Mouse (Mus musculus): ENCODE results near the gene Dennd6a.

The Dennd6a gene

DNA sequence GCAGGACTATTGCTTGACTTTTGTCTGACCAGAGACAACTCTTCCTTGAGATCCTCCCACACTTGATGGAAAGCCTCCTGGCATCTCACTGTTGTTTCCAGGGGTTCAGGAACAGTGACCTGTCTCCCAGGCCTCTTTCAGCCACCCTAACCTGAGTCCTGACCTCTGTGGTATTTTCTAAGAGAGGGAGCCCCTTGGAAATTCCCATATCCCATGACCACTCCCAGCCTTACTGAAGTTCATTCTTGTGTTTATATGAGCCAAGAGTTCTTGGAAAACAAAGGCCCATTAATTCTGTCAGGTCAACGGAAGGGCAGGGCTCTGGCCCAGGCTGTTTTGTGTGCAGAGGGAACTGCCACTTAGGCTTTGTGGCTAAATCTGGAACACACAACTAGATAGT lies 16.1 kb upstream of the Dennd6a start:
- POLR2A ChIA-PET, result interaction anchor here in 3 of 4 experiments (1.1 to 2.0 kb wide), 6 partner anchors 10 to 26 kb away, joined by 3 to 15 read pairs (median 6); partner anchors contain the start of gene Slmap (in 3 of the 3)
- CTCF ChIA-PET, result interaction anchor here in 1 of 4 experiments (0.5 kb wide), 1 partner anchor 911 kb away, joined by 3 read pairs; no protein-coding TSS in a partner anchor

DNA sequence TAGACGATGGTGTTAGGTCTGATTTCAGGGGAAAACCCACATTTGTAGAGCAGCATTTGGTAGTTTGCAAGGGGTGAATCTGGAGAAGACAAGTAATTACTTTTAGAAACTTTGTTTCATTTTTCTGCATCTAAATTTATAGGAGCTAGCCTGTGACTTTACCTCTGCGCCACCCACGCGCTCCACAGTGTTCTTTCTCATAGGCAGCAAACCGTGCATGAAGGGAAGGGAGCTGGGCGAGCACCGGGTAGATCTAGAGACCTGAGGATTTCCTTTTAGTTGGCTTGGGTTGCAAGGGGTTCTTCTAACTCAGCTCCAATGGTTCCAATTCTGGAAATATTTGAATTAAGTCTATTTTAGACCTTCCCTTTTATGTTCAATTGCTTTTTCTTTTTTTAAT lies 15.1 kb upstream of the Dennd6a start:
- CTCF ChIA-PET, result interaction anchor here in 1 of 4 experiments (0.7 kb wide), 1 partner anchor 56 kb away, joined by 3 read pairs; no protein-coding TSS in a partner anchor
- POLR2A ChIA-PET, result interaction anchor here in 3 of 4 experiments (0.5 to 7.8 kb wide), 14 partner anchors 9 to 78 kb away, joined by 3 to 52 read pairs (median 6); partner anchors contain the start of genes Slmap (in 3 of the 3) and Dennd6a (in 2 of the 3)

DNA sequence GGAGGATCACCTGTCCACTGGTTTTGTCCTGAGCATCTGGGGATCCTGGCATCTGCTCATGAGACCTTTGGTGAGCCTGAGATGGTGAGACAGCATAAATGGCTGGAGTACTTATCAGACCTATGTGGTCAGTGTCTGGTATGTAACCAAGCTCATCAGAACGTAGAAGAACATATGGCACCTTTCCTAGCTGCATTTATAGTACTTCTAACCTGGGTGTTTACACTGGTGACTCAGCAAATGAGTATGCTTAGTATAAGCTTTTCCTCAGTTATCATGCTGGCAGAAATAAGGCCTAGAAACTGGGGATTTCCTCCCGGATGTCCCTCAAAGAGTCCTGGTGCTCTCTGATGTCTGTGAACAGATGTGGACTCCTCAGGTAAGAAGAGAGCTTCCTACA lies 11.4 kb upstream of the Dennd6a start:
- ChIA-PET POLR2A (interaction anchor here in 3 of 4 experiments (0.7 to 7.8 kb wide), 10 partner anchors 8 to 74 kb away, joined by 3 to 52 read pairs (median 3); partner anchors contain the start of genes Slmap (in 2 of the 3) and Dennd6a (in 1 of the 3)), CTCF (interaction anchor here in 1 of 4 experiments (0.7 kb wide), 1 partner anchor 10 kb away, joined by 6 read pairs; no protein-coding TSS in a partner anchor)

DNA sequence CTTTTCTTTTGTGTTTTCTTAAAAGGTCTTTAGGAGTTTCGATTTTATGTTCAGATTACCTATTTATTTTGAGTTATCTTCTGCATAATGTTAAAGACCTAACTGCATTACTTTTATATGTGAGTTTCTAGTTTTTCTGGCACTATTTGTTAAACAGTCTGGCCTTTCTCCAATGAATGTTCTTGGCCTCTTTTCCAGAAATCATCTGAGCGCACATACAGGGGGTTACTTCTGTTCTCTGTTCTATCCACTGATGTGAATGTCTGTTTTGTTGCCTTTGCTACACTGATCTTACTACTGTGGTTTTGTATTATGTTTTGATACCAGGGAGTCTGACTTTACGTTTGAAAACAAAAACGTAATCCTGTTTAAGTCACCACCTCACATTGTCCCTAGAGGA lies 3.8 kb upstream of the Dennd6a start:
- ChIA-PET POLR2A (interaction anchor here in 2 of 4 experiments (1.0 to 4.7 kb wide), 5 partner anchors 8 to 36 kb away, joined by 3 to 22 read pairs (median 5); partner anchors contain the start of gene Slmap (in 2 of the 2)), CTCF (no interaction called here)

DNA sequence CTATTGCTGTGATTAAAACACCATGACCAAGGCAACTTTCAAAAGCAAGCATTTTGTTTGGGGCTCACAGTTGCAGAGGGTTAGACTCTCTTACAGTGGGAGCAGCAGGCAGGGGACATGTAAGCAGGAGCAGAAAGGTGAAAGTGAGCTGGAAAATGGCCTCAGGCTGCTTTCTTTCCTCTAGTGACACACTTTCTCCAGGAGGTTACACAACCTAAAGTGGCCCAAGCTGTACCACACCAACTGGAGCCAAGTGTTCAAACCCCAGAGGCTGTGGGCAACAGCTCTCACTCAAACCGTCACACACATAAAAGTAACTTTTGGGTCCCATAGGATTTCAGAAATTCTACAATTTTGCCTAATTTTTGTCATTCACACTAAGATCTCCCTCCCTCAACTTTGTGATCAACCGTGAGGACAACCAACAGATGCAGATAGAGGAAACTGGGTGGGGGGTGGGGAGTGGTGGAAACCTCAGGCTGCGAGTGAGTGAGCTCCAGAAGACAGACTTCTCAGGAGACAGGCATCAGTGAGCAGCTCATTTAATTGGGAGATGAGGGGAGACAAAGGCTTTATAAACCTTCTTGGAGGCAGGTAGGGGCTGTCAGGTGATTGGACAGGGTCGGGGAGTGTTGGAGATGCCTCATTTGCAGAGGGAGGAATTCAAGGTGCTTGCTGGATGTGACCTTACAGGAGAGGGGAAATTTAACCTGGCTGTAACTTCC lies 1.5 kb upstream of the Dennd6a start:
- POLR2A ChIA-PET, result interaction anchor here in 3 of 4 experiments (0.6 to 4.7 kb wide), 17 partner anchors 9 to 99 kb away, joined by 3 to 22 read pairs (median 4); partner anchors contain the start of gene Slmap (in 3 of the 3)
- CTCF ChIA-PET, result interaction anchor here in 2 of 4 experiments (0.6 kb wide), 2 partner anchors 10 to 48 kb away, joined by 3 to 6 read pairs; no protein-coding TSS in a partner anchor

DNA sequence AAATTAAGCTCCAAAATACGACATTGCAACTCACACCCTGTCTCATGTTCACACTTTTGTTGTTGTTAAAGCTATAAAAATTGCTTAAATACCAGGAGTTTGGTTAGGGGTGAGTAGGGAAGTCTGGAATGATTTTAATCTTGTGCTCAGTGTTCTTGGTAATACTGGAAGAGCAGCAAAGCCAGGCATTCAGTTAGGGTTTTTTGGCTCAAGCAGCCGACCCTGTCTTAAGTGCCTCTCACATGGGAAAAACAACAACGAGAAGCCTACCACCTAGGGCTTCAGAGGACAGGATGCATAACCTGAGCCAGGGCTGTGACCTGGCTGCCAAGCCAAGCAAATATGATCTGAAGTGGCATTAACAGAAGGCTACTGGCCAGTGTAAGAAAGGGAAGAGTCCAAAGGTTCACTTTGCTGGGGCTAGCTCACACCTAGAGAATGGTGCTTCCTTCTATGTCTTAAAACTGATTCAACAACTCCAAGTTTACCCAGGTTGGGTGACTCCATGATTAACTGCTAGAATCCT lies 2.7 kb downstream of the Dennd6a start:
- ChIA-PET CTCF (interaction anchor here in 1 of 4 experiments (0.6 kb wide), 1 partner anchor 121 kb away, joined by 4 read pairs; no protein-coding TSS in a partner anchor), POLR2A (interaction anchor here in 2 of 4 experiments (0.6 to 8.0 kb wide), 10 partner anchors 8 to 109 kb away, joined by 3 to 52 read pairs (median 4); partner anchors contain the start of genes Slmap (in 2 of the 2) and Pde12 (in 1 of the 2))

DNA sequence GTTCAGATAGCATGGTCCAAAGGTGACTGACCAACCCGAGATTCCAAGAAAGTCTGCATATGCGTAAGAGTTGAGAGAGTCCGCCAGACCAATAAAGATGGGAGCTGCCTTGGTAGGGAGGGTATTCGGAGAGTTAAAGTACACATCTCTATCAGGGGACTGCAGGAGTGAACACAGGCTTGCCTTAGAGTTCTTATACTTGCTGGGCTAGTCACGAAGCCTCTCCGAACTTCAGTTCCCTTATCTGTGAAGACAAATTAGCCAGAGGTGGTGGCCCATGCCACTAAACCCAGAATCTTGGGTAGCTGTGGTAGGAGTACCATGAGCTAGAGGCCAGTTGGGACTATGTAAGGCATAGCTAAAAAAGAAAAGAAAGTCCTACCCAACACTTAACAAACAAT lies 5.1 kb downstream of the Dennd6a start:
- ChIA-PET CTCF (no interaction called here), POLR2A (interaction anchor here (0.5 to 8.0 kb wide), 21 partner anchors 11 to 769 kb away, joined by 3 to 52 read pairs (median 3); partner anchors contain the start of genes Slmap (in 3 of the 4), Arf4 (in 1 of the 4) and Pde12 (in 1 of the 4))

DNA sequence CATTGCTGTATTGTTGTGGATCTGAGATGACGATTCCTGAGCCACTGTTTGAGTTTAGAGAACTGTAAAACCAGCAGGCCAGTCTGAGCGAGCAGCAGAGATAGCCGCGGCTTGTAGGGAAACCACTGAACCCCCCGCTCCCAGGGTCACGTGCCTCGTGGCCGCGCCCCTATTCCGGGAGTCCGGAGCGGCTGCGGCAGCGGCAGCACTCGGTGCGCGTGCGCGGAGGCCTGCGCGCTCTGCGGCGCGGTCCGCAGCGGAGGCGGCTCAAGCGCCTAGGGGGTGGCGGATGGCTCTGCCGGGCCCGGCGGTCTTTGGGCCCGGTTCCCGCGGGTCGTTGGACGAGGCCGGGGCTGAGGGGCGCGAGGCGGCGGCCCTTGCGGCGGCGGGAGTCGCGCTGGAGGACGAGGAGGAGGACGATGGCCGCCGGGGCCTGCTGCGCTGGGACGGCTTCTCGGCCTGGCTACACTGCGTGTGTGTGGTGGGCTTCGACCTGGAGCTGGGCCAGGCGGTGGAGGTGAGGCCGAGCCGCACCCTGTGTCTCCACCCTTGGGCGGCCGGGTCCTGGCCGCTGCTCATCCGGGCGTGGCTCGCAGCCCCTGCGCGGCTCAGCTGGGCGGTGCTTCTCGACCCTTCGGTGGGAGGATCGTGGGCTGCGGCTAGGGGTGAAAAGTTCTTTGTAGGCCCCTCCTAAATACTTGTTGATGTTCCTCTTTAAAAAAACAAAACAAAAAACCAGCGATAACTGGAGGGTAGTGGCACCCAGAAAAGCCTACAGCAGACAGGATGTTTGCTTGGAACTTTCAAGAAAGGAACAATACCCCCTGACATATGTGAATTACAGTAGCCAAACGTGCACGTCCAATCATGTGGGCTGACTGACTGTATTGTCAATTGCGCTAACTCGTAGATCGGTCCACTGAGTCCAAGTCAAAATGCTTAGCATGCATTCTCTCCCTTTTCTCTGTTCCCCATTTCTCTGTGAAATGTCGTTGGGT lies 6.0 kb downstream of the Dennd6a start:
- CTCF ChIA-PET, result no interaction called here
- POLR2A ChIA-PET, result interaction anchor here (0.5 to 8.0 kb wide), 31 partner anchors 9 to 782 kb away, joined by 3 to 52 read pairs (median 4); partner anchors contain the start of genes Slmap (in 3 of the 4), Arf4 (in 2 of the 4) and Pde12 (in 1 of the 4)

DNA sequence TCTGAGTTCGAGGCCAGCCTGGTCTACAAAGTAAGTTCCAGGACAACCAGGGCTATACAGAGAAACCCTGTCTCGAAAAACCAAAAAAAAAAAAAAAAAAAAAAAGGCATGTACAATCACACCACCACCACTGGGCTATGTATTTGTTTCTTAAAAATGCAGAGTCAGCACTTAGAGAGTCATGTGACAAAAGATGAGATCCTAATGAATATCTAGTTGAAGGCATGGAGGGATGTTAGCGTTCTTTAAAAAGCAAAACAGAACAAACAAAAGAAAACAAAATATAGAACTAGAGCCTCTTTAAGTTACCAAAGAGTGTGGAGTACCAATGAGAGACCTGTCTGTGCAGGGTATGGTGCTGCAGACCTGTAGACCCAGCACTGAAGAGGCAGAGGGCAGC lies 10.0 kb downstream of the Dennd6a start:
- ChIA-PET CTCF (no interaction called here), POLR2A (interaction anchor here in 2 of 4 experiments (0.7 to 3.0 kb wide), 7 partner anchors 9 to 22 kb away, joined by 3 to 11 read pairs (median 5); no protein-coding TSS in a partner anchor)

DNA sequence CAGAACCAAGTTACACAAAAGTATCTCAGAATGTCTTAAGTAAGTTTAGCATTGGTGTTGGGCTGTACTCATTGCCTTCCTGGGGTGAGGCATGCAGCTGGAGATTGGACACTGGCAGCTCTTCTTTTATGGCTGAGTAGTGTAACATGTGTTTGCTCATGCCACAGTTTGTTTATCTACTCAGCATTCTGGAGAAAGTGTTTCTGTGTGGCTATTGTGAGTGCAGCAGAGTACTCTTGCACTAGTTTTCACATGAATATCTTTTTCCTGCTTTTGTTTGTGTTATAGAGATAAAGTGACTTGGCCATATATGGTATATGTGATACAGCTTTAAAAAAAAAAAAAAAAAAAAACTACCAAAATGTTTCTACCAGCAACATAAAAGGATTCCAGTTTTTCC lies 13.5 kb downstream of the Dennd6a start:
- CTCF ChIA-PET, result interaction anchor here in 2 of 4 experiments (0.7 to 1.2 kb wide), 3 partner anchors 13 to 480 kb away, joined by 3 to 6 read pairs (median 3); no protein-coding TSS in a partner anchor
- POLR2A ChIA-PET, result interaction anchor here in 3 of 4 experiments (0.7 to 2.3 kb wide), 10 partner anchors 8 to 635 kb away, joined by 3 to 9 read pairs (median 4); partner anchors contain the start of gene Slmap (in 1 of the 3)

DNA sequence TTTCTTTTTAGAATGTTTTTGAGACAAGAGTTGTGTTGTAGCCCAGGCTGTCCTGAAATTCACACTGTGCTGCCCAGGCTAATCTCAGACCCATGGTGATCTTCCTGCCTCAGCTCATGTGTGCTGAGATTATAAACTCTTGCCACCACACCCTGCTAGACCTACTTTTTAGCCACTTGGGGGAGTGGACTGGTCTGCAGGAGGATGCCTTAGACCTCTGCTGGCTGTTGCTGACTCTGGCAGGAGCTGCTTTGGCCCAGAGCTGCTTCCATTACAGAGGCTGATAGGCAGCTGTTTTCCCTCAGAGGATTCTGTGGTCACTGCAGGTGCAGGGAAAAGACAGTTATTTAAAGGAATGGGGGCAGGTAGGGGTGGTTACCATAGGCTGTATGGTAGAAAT lies 17.7 kb downstream of the Dennd6a start:
- ChIA-PET CTCF (no interaction called here), POLR2A (interaction anchor here in 2 of 4 experiments (0.7 to 1.5 kb wide), 2 partner anchors 13 to 14 kb away, joined by 3 read pairs; no protein-coding TSS in a partner anchor)

DNA sequence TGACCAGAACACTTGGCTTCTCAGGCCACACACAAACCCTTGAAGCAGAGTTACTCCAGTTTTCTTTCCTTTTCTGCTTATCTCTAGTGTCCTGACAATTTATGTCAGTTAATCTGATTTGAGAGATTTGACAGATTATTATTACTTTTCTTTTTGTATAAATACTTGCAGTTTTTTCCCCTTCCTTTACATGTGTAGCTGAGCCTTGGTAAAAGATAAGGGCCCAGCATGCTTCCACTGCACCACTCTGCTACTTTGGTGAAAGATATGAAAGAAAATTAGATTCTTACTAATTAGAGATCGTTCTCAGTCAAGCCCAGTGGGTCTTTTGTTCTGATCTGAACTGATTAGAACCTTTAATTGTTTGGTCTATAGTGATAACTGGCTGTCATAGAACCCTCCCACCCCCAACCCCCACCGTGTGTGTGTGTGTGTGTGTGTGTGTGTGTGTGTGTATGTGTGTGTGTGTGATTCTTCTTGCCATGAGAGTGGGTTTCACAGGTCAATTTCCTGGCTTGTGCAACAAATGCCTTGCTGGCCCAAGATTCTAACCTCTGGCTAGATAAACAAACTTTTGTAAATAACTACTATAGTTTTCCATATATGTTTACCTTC lies 19.7 kb downstream of the Dennd6a start:
- POLR2A ChIA-PET, result interaction anchor here in 3 of 4 experiments (0.6 to 2.5 kb wide), 13 partner anchors 11 to 994 kb away, joined by 3 to 11 read pairs (median 3); no protein-coding TSS in a partner anchor
- CTCF ChIA-PET, result interaction anchor here in 1 of 4 experiments (0.5 to 0.6 kb wide), 2 partner anchors 11 to 68 kb away, joined by 4 read pairs; no protein-coding TSS in a partner anchor

DNA sequence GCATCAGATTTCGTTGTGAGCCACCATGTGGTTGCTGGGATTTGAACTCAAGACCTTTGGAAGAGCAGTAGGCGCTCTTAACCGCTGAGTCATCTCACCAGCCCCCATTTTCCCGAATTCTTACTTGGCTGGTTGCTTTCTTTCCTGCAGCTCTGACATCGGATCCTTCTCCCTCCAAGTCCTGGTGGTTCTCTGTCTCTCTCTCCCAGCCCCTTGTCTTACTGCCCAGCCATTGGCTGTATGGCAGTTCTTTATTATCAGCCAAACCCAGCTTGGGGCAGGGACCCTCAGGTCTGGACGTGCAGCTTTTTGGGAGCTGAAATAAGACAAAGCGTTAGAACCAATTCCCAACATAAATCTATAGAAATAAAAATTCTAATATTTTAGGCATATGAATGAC lies 21.5 kb downstream of the Dennd6a start:
- CTCF ChIA-PET, result no interaction called here
- POLR2A ChIA-PET, result interaction anchor here in 2 of 4 experiments (1.0 to 2.7 kb wide), 6 partner anchors 9 to 62 kb away, joined by 3 to 11 read pairs (median 6); no protein-coding TSS in a partner anchor

DNA sequence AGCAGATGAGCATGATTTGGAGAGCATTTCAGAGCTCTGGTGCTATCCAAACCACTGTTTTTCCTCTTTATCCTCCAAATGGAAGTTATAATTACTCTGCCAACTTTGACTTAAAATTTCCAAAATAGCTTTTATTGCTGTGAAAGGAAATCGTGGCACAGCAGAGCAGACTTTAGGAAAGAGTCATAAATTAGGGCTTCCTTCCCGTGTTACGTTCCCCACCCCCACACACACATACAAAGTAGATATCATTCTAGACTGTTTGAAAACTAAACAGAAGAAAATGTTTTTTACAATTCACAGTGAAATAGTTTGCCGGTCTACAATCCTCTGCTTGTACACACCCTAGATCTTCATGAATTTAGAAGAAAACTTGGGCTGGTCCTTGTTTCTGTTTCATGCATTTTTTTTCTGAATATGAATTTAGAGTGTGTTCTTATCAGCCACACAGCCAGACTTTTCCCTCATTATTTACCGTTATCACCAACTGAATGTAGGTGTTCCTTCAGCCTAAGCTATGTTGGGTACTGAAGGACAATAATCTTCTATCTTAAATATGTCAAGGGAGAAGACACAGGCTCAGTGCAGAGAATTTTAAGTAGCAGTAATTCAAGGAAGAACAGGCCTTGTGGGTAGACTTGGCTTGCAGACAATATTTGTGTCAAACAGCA lies 22.2 kb downstream of the Dennd6a start:
- CTCF ChIA-PET, result no interaction called here
- POLR2A ChIA-PET, result interaction anchor here in 1 of 4 experiments (1.3 to 2.7 kb wide), 5 partner anchors 9 to 25 kb away, joined by 3 to 11 read pairs (median 8); no protein-coding TSS in a partner anchor

DNA sequence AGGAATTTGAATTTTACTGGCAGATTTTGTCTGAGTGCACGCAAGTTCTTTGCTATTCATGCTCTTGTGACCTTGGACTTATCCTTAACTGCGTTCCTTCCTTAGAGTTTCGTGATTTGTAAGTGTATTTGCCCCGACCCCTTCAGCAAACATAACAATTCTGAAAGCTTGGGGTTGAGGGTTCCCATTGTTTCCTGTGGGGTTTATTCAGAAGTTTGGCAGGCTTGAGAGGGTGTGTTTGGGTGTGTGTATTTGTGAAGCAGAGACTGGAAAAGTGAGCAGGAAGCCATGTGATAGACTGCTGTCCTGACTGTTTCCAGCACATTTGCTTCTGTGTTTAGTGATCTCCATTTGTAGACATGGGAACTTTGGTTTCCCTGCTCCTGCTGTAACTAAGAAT lies 31.7 kb downstream of the Dennd6a start:
- ChIA-PET CTCF (no interaction called here), POLR2A (interaction anchor here in 3 of 4 experiments (0.6 to 3.6 kb wide), 29 partner anchors 8 to 264 kb away, joined by 3 to 21 read pairs (median 4); partner anchors contain the start of gene Slmap (in 2 of the 3))

DNA sequence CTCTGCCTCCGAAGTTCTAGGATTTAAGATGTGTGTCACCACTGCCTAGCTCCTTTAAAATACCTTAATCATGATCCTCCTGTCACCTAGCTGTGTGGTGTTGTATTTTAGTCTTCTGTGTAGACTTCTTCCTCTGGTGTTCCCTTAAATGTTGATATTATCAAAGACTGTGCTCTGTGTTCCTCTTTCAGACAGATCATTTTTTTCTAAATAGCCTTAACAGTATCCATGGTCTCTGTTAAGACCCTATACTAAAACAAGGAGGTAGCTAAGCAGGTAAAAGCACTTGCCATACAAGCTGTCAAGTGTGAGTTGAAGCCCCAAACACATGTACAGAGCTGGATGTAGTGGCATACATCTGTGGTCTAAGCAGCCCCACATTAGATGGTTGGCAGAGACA lies 36.0 kb downstream of the Dennd6a start:
- ChIA-PET CTCF (interaction anchor here in 1 of 4 experiments (0.6 kb wide), 1 partner anchor 35 kb away, joined by 4 read pairs; no protein-coding TSS in a partner anchor), POLR2A (interaction anchor here in 1 of 4 experiments (1.0 to 1.2 kb wide), 4 partner anchors 11 to 165 kb away, joined by 3 to 5 read pairs (median 3); partner anchors contain the start of gene Slmap)
